Mouse (Mus musculus) intestine, embryonic 16.5 days (tissue): ENCODE measurements at regions not wholly inside any gene's neighbourhood (a gene's known extent, or its start where the extent isn't known, plus 50 kb on each side); places are given as distances from the start of the nearest gene placed in this dataset.
"Not testable (repeated sequence)": the region's sequence is repeated elsewhere in the genome, so short reads cannot be mapped to it uniquely, and the experiment has no call there.

Experiments used
- ATAC-seq: fragments of 200-750 bp; cut with Nextera tagmentation; 2 replicates; pipeline ENCODE4 v1.8.0; 2017; ENCODE audit warnings: moderate TSS enrichment, moderate library complexity
- H3K27ac ChIP-seq: fragments of 300-500 bp; sonication (generic); 2 replicates; pipeline ENCODE4 v1.5.1; 2014; ENCODE audit warnings: mild to moderate bottlenecking, low read length
- H3K27me3 ChIP-seq: fragments of 300-500 bp; sonication (generic); replicated peaks from 2 replicates; pipeline ENCODE4 v1.6.1; 2014; ENCODE audit warnings: low read length, control low read depth, mixed read lengths; ENCODE audit not compliant: control insufficient read depth, insufficient read depth
- H3K36me3 ChIP-seq: fragments of 300-500 bp; sonication (generic); 2 replicates; pipeline ENCODE4 v1.6.1; 2014; ENCODE audit warnings: low read length, control low read depth; ENCODE audit not compliant: control insufficient read depth, insufficient read depth
- H3K4me1 ChIP-seq: fragments of 300-500 bp; sonication (generic); 2 replicates; pipeline ENCODE4 v1.6.1; 2014; ENCODE audit warnings: low read length, control low read depth, mixed read lengths; ENCODE audit not compliant: control insufficient read depth, insufficient read depth
- H3K4me2 ChIP-seq: fragments of 300-500 bp; sonication (generic); 2 replicates; pipeline ENCODE4 v1.6.1; 2014; ENCODE audit warnings: low read depth, low read length, control low read depth
- H3K4me3 ChIP-seq: fragments of 300-500 bp; sonication (generic); 2 replicates; pipeline ENCODE4 v1.5.1; 2014; ENCODE audit warnings: mild to moderate bottlenecking, low read length
- H3K9ac ChIP-seq: fragments of 300-500 bp; sonication (generic); 2 replicates; pipeline ENCODE4 v1.6.1; 2014; ENCODE audit warnings: low read depth, low read length
- H3K9me3 ChIP-seq: fragments of 300-500 bp; sonication (generic); 2 replicates; pipeline ENCODE4 v1.6.1; 2016; ENCODE audit warnings: low read length, control low read depth; ENCODE audit not compliant: control insufficient read depth
- WGBS: fragments of 180-500 bp; shearing (Covaris S2); extraction: QIAGEN DNeasy Blood & Tissue Kit; methylation state at CpG from one replicate; pipeline ENCODE4 v1.1.7; 2014; 5-methylcytosine and 5-hydroxymethylcytosine counted together

DNA sequence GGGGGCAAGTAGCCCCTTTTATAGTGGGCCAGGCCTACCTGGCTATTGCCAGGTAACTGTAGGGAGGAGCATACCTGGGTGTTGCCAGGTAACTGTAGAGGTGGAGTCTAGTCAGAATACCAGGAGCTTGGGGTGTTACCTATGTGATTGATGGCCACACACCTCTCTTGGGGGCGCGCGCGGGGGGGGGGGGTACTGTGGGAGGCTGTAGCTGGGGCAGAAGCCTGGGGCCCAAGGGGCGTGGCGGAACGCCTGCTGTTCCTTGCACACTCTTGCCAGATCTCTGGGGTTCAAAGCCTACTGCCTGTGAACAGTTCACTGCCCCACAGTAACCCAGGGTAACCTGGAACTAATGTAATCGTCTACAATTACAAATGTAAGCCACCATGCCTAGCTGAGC, 96.6 kb downstream of the H2al2a start:
- peak; percentile 53; the same call in 1 of the 2 replicates for ATAC-seq
- H3K36me3 ChIP-seq = no peaks in the 10 kb centered on the region
- H3K4me2 ChIP-seq = no peak overlapping the region
- H3K9ac ChIP-seq = no peak overlapping the region
- H3K4me3 ChIP-seq = no peak overlapping the region
- H3K27ac ChIP-seq = no peak overlapping the region
- WGBS = 56% methylated on average over 7 of the region's 8 CpGs
- no peaks in the 10 kb centered on the region for H3K27me3 ChIP-seq
- no peaks in the 10 kb centered on the region for H3K4me1 ChIP-seq
- H3K9me3 ChIP-seq = no peaks in the 10 kb centered on the region

DNA sequence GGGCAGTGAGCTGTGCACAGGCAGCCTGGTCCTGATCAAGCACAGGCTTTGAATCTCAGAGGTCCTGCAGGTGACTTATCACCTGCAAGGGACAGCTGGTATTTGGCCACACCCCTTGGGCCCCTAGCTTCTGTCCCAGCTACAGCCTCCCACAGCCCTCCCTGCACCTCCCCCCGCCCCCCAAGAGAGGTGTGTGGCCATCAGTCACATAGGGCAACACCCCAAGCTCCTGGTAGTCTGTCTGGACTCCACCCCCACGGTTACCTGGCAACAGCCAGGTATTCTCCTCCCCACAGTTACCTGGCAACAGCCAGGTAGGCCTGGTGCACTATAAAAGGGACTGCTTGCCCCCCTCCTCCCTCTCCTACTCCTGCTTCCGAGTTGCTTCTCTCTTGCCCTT, 98.0 kb downstream of the H2al2a start:
- 14% methylated on average over 3 of the region's 3 CpGs for WGBS
- no peaks in the 10 kb centered on the region for H3K27me3 ChIP-seq
- H3K27ac ChIP-seq = no peak overlapping the region
- no peaks in the 10 kb centered on the region for H3K4me1 ChIP-seq
- H3K4me2 ChIP-seq = no peak overlapping the region
- H3K9ac ChIP-seq = no peak overlapping the region
- H3K4me3 ChIP-seq = no peak overlapping the region
- ATAC-seq = peak; percentile 56
- no peaks in the 10 kb centered on the region for H3K9me3 ChIP-seq
- no peaks in the 10 kb centered on the region for H3K36me3 ChIP-seq

DNA sequence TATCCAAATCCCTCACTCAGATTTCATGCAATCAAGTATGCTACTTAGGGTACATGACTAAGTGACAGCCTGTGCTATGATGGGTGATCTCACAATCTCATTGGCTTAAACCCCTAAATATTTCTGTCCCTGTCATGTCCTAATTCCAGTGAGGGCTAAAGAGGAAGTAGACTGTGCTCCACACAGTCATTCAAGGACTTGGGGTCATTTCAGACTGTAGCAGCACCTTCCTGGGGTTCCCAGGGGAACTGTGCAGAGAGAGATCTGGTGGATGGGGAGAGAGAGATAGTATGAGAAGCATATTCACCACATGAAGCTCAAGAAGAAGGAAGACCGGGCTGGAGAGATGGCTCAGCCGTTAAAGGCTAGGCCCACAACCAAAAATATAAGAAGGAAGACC, 100.7 kb downstream of the H2al2a start:
- Histone ChIP-seq H3K36me3 (no peaks in the 10 kb centered on the region), H3K4me3 (no peak overlapping the region), H3K27me3 (no peaks in the 10 kb centered on the region), H3K27ac (no peak overlapping the region), H3K4me1 (no peaks in the 10 kb centered on the region), H3K4me2 (no peak overlapping the region), H3K9ac (no peak overlapping the region), H3K9me3 (no peaks in the 10 kb centered on the region)
- WGBS = 92% methylated on average over 2 of the region's 2 CpGs
- ATAC-seq = no peak

DNA sequence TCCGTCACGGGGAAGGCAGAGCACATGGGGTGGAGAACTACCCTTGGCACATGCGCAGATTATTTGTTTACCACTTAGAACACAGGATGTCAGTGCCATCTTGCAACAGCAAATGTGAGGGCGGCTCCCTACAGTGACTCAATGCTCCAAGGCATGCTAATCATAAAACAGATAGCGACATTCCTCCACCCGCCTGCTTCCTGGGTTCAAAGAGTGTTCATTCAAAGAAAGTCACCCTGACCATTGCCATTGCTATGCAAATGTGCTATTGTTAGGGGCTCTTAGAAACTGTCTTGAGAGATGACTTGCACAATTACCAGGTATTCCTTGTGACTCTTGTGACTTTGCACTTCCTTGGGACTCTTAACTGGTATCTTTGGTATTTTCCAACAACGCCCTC, 104.1 kb downstream of the H2al2a start:
- H3K4me3 ChIP-seq, H3K9me3 ChIP-seq, H3K36me3 ChIP-seq, ATAC-seq, H3K4me1 ChIP-seq, H3K27me3 ChIP-seq, H3K27ac ChIP-seq, H3K4me2 ChIP-seq, H3K9ac ChIP-seq: not testable (repeated sequence)
- WGBS = 97% methylated on average over 7 of the region's 7 CpGs

DNA sequence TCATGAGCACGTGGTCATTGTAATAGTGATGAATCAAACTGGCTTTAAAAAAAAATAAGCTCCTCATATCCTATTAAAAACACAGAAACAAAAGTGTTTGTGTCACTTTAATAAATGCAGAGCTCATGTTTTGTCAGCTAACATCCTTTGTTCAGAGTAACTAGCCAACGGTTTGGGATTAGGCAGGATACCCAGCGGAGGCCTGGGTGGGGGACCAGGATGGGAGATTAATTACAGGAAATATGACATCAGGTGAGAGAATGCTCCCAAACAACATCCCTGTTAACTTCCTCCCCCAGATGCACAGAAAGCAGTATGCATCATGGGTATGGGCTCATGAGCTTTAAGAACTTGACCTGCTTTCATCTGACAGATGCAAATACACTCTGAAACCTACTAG, 109.1 kb downstream of the H2al2a start:
- no peak overlapping the region for H3K9ac ChIP-seq
- WGBS = 64% methylated on average over 3 of the region's 3 CpGs

DNA sequence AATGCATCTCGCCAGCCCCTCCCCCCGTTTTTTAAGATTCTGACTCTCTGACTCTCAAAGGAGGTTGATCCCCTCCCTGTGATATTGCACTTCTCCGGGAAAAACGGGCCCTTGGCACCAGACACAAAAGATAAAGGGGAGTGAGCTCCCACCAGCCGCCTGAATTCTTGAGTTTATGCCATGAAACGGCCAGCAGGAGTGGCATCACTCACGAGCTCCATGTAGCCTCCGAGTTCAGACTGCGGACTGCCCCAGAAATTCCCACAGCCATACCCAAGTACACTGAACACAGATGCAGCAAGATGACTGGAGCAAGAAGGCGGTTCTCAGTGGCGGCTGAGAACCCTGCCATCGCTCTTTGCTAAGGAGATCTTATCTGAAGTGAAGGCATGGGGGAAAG, 114.4 kb downstream of the H2al2a start:
- Histone ChIP-seq H3K9me3 (no peaks in the 10 kb centered on the region), H3K36me3 (no peaks in the 10 kb centered on the region), H3K27ac (no peak overlapping the region), H3K4me1 (no peaks in the 10 kb centered on the region), H3K4me3 (no peak overlapping the region), H3K9ac (no peak overlapping the region), H3K27me3 (no peaks in the 10 kb centered on the region), H3K4me2 (no peak overlapping the region)
- WGBS = 79% methylated on average over 12 of the region's 12 CpGs
- no peak for ATAC-seq

More for the DNA sequence above, 109.1 kb downstream of the H2al2a start:
- Histone ChIP-seq H3K4me1 (no peaks in the 10 kb centered on the region), H3K27me3 (no peaks in the 10 kb centered on the region), H3K9me3 (no peaks in the 10 kb centered on the region), H3K27ac (no peak overlapping the region), H3K36me3 (no peaks in the 10 kb centered on the region), H3K4me2 (no peak overlapping the region), H3K4me3 (no peak overlapping the region)
- ATAC-seq = no peak

DNA sequence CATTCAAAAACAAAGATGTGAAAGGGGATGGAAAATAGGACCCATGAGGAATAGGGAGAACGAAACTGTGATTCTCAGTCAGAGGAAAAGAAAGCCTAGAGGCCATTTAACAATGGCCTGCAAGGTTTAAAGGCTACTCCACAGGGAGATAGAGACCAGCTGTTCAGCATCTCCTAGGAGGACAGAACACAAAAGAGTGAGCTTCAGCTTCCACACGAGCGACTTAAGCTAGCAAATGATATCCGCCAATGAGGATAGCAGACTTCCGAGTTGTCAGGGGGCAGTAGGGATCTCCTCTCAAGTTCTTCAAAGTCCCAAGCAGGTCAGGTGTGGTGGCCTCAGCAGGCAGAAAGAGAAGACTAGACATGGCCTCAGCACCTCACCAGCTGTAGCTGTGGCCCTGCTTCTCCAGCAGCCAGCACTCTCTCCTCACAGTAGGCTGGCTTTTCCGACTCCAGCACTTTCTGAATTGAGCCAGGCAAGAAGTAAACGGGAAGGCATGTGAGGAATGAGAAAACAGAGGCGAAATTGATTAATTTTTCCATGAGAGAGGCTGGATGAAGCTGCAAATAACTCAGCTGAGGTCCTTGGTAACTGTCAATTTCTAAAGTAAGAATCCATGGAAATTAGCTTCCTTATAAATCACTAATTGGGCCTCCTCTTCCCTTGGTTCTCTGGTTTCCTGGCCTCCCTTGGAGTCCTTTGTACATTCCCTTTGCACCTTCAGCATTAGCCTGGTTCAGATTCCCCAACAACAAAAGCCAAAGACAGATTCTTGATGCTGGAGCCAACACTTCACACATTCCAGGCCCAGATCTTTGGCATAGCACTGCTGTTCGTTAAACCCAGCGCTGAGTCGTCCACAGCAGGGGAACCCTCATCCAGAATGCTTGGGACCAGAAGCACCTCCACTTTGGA, 115.7 kb downstream of the H2al2a start:
- Histone ChIP-seq H3K9ac (no peak overlapping the region), H3K9me3 (no peaks in the 10 kb centered on the region), H3K27me3 (no peaks in the 10 kb centered on the region), H3K4me2 (no peak overlapping the region), H3K4me1 (no peaks in the 10 kb centered on the region), H3K4me3 (no peak overlapping the region), H3K27ac (peak overlapping the region; percentile 41; the same call in 1 of the 2 replicates), H3K36me3 (no peaks in the 10 kb centered on the region)
- WGBS = 56% methylated on average over 11 of the region's 11 CpGs
- no peak for ATAC-seq

DNA sequence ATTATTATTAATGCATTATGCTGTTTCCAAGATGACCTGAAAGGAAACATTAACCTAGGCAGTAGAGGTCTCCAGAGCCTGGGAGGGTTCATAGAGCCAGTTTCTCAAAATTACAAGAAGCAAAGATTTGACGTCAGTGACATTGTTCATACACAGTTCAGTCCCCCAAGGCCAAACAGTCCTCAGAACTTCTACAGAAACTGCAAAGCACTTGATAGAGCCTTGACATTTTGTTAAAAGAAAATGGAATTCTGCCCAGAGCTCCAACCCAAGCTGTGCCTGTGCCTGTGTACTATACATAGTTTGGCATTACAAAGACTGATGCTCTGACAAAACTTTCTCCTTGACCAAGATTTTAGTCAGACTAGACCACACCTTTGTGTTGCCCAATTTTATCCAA, 118.9 kb downstream of the H2al2a start:
- ATAC-seq = no peak
- Histone ChIP-seq H3K9me3 (no peaks in the 10 kb centered on the region), H3K27me3 (no peaks in the 10 kb centered on the region), H3K36me3 (no peaks in the 10 kb centered on the region), H3K4me1 (no peaks in the 10 kb centered on the region), H3K9ac (no peak overlapping the region), H3K27ac (no peak overlapping the region), H3K4me3 (no peak overlapping the region), H3K4me2 (no peak overlapping the region)
- 85% methylated on average over 1 of the region's 1 CpGs for WGBS

DNA sequence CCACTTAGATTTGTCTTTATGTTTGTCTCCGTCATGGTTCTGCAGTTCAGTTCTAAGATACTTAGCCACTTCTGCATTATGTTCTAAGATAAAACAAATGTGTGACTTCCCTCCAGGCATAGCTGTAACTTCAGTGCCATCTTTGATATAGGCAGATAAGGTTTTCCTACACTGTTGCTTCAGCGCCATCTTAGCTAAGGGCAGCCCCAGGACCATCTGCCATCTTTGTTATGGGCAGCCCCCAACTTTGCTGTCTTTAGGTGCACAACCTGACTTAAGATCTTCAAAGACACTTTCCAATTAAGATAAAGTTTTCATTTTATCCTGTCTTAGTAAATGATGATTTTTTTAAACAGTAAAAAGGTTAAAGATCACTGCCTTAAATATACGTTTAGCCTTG, 119.8 kb downstream of the H2al2a start:
- Histone ChIP-seq H3K27ac (no peak overlapping the region), H3K36me3 (no peaks in the 10 kb centered on the region), H3K4me2 (no peak overlapping the region), H3K27me3 (no peaks in the 10 kb centered on the region), H3K9me3 (no peaks in the 10 kb centered on the region), H3K9ac (no peak overlapping the region), H3K4me3 (no peak overlapping the region), H3K4me1 (no peaks in the 10 kb centered on the region)
- ATAC-seq = no peak
- WGBS = 92% methylated on average over 3 of the region's 3 CpGs

DNA sequence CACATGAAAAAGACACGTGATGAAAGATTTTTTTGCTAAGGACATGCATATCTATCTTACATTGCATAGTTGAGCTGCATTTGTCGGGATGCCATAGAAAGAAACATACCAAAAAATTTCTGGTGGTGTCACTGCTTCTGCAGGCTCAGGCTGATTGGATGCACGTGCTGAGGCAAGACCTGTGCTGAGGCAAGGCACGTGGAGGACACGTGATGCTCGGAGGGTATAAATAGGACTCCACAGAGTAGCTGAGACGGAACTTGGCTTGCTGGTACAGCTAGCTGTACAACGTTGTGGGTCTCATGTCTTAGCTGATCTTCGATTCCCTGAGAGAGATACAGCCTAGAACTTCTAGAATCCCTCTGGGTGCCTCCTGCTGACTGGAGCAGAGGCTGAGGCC, 120.6 kb downstream of the H2al2a start:
- Histone ChIP-seq H3K4me2 (no peak overlapping the region), H3K36me3 (no peaks in the 10 kb centered on the region), H3K27ac (no peak overlapping the region), H3K4me1 (no peaks in the 10 kb centered on the region), H3K9ac (no peak overlapping the region), H3K9me3 (no peaks in the 10 kb centered on the region), H3K4me3 (no peak overlapping the region), H3K27me3 (no peaks in the 10 kb centered on the region)
- 89% methylated on average over 9 of the region's 9 CpGs for WGBS
- no peak for ATAC-seq
